In genomic region chr10:92225071-92225470, GRCm38 (mm10) we compare ENCODE assay signal across 24 mouse cellular contexts.
DNase-seq lines count a peak whose midpoint lies in the region; ATAC-seq and TF ChIP-seq lines count a peak whose summit lies in the region.
"Had no signal": no experiment of that assay in that cellular context is flagged by ENCODE, and none has a peak within 500 bp of the region (broad histone marks: within the 10 kb centered on the region; RNA-seq: fewer than 3 reads in every experiment).

No protein-coding gene starts in this region.

- H3K9me3 ChIP-seq in forebrain, embryonic 10.5 days = no peaks in the 10 kb centered on the region; the same call in 1 of the 2 replicates
- H3K9me3 ChIP-seq in forebrain, embryonic 11.5 days (ENCODE audit: control insufficient read depth, low read length) = no peaks in the 10 kb centered on the region
- peaks cover 3% of the 10 kb centered on the region; the same call in 1 of the 2 replicates for H3K9me3 ChIP-seq in liver, postnatal 0 days (ENCODE audit: low read length)
- H3K9me3 ChIP-seq: embryonic facial prominence, embryonic 10.5 days; embryonic facial prominence, embryonic 12.5 days; forebrain, embryonic 15.5 days had no signal

- WGBS in forebrain, embryonic 10.5 days = 89% methylated on average over 7 of the region's 7 CpGs
- 89% methylated on average over 7 of the region's 7 CpGs for WGBS in forebrain, embryonic 11.5 days
- 63% methylated on average over 7 of the region's 7 CpGs for WGBS in kidney, adult 2 months
- WGBS in liver, adult 2 months = 55% methylated on average over 7 of the region's 7 CpGs
- WGBS in liver, postnatal 0 days (ENCODE audit: insufficient replicate concordance) = 80% methylated on average over 7 of the region's 7 CpGs

- no peak overlapping the region for H3K4me3 ChIP-seq in forebrain, embryonic 10.5 days
- H3K4me3 ChIP-seq in forebrain, embryonic 11.5 days (ENCODE audit: low read depth, low read length) = no peak overlapping the region
- no peak overlapping the region for H3K4me3 ChIP-seq in kidney, adult 2 months (ENCODE audit: insufficient read depth, low read depth, low read length)
- no peak overlapping the region for H3K4me3 ChIP-seq in liver, adult 2 months (ENCODE audit: insufficient read depth, low read depth, low read length)
- H3K4me3 ChIP-seq in liver, postnatal 0 days (ENCODE audit: low read depth, low read length) = no peak overlapping the region
- H3K4me3 ChIP-seq: embryonic facial prominence, embryonic 10.5 days; embryonic facial prominence, embryonic 12.5 days; forebrain, embryonic 13.5 days; forebrain, embryonic 15.5 days had no signal

- H3K27me3 ChIP-seq in forebrain, embryonic 10.5 days (ENCODE audit: poor library complexity, severe bottlenecking) = no peaks in the 10 kb centered on the region
- no peaks in the 10 kb centered on the region for H3K27me3 ChIP-seq in forebrain, embryonic 11.5 days (ENCODE audit: control insufficient read depth, insufficient read depth, low read length)
- no peaks in the 10 kb centered on the region for H3K27me3 ChIP-seq in kidney, adult 2 months (replicated peaks; ENCODE audit: control insufficient read depth, insufficient read depth, low read length)
- H3K27me3 ChIP-seq in liver, adult 2 months (ENCODE audit: control insufficient read depth, insufficient read depth, low read length) = no peaks in the 10 kb centered on the region
- H3K27me3 ChIP-seq in liver, postnatal 0 days (ENCODE audit: insufficient read depth, low read length) = no peaks in the 10 kb centered on the region
- H3K27me3 ChIP-seq: CH12.LX; embryonic facial prominence, embryonic 12.5 days; forebrain, embryonic 13.5 days; forebrain, embryonic 15.5 days; Patski had no signal

- no peaks in the 10 kb centered on the region for H3K79me2 ChIP-seq in liver, adult 2 months (ENCODE audit: control insufficient read depth, insufficient read depth, low read length)

- no peaks in the 10 kb centered on the region for H3K36me3 ChIP-seq in forebrain, embryonic 10.5 days (replicated peaks)
- no peaks in the 10 kb centered on the region for H3K36me3 ChIP-seq in forebrain, embryonic 11.5 days (ENCODE audit: control insufficient read depth, insufficient read depth, low read length)
- no peaks in the 10 kb centered on the region for H3K36me3 ChIP-seq in kidney, adult 2 months (ENCODE audit: control insufficient read depth, insufficient read depth, low read length)
- H3K36me3 ChIP-seq in liver, adult 2 months (ENCODE audit: control insufficient read depth, insufficient read depth, low read length) = no peaks in the 10 kb centered on the region
- no peaks in the 10 kb centered on the region for H3K36me3 ChIP-seq in liver, postnatal 0 days (replicated peaks; ENCODE audit: insufficient read depth, low read length)
- H3K36me3 ChIP-seq: embryonic facial prominence, embryonic 10.5 days; embryonic facial prominence, embryonic 12.5 days; forebrain, embryonic 15.5 days; G1E had no signal

- no peak for ATAC-seq in forebrain, embryonic 11.5 days (replicated peaks; ENCODE audit: low FRiP score)
- no peak for ATAC-seq in liver, postnatal 0 days
- ATAC-seq: activated CD4-positive, CD25-positive, alpha-beta regulatory T cell, adult 4 months; CD4-positive, CD25-positive, alpha-beta regulatory T cell, adult 4 months; forebrain, embryonic 13.5 days; forebrain, embryonic 15.5 days; forebrain, postnatal 0 days; Patski had no signal

- peak overlapping the region; percentile 31; the same call in 1 of the 2 replicates for H3K27ac ChIP-seq in forebrain, embryonic 10.5 days
- no peak overlapping the region for H3K27ac ChIP-seq in forebrain, embryonic 11.5 days (ENCODE audit: low read depth, low read length)
- H3K27ac ChIP-seq in kidney, adult 2 months (ENCODE audit: insufficient read depth, low read depth, low read length) = no peak overlapping the region
- no peak overlapping the region for H3K27ac ChIP-seq in liver, adult 2 months (replicated peaks; ENCODE audit: insufficient read depth, low read depth, low read length)
- no peak overlapping the region for H3K27ac ChIP-seq in liver, postnatal 0 days (ENCODE audit: low read depth)
- H3K27ac ChIP-seq: embryonic facial prominence, embryonic 10.5 days; embryonic facial prominence, embryonic 12.5 days; forebrain, embryonic 13.5 days; forebrain, embryonic 15.5 days had no signal

- no peaks in the 10 kb centered on the region for H3K4me1 ChIP-seq in forebrain, embryonic 10.5 days
- H3K4me1 ChIP-seq in forebrain, embryonic 11.5 days (replicated peaks; ENCODE audit: control insufficient read depth, insufficient read depth, low read length) = no peaks in the 10 kb centered on the region
- H3K4me1 ChIP-seq in kidney, adult 2 months (ENCODE audit: control insufficient read depth, insufficient read depth, low read length) = no peaks in the 10 kb centered on the region
- peaks cover 6% of the 10 kb centered on the region for H3K4me1 ChIP-seq in liver, adult 2 months (ENCODE audit: control insufficient read depth, insufficient read depth, low read length)
- no peaks in the 10 kb centered on the region for H3K4me1 ChIP-seq in liver, postnatal 0 days (ENCODE audit: insufficient read depth)
- H3K4me1 ChIP-seq: embryonic facial prominence, embryonic 10.5 days; embryonic facial prominence, embryonic 12.5 days; forebrain, embryonic 13.5 days; forebrain, embryonic 15.5 days had no signal

- no peak for TF ChIP-seq EP300 in liver, postnatal 0 days (IDR thresholded peaks at IDR 0.05; ENCODE audit: low read depth)

- no peak for TF ChIP-seq CTCF in kidney, adult 2 months (conservative IDR thresholded peaks at IDR 0.05; ENCODE audit: insufficient read depth, insufficient read length, low read depth, low read length)
- TF ChIP-seq CTCF in liver, adult 2 months (IDR thresholded peaks at IDR 0.05; ENCODE audit: low read depth, low read length) = no peak
- TF ChIP-seq CTCF in liver, postnatal 0 days (IDR thresholded peaks at IDR 0.05; ENCODE audit: low read depth) = no peak

- H3K4me2 ChIP-seq in forebrain, embryonic 11.5 days (ENCODE audit: low read depth, low read length, severe bottlenecking) = no peak overlapping the region
- H3K4me2 ChIP-seq in liver, postnatal 0 days (ENCODE audit: low read depth, low read length) = no peak overlapping the region
- H3K4me2 ChIP-seq: embryonic facial prominence, embryonic 12.5 days; forebrain, embryonic 13.5 days; forebrain, embryonic 15.5 days had no signal

- no peak for TF ChIP-seq POLR2A in kidney, adult 2 months (IDR thresholded peaks at IDR 0.05; ENCODE audit: low read depth, low read length)
- TF ChIP-seq POLR2A in liver, adult 2 months (IDR thresholded peaks at IDR 0.05; ENCODE audit: extremely low read depth, insufficient read depth, low read length) = no peak

- no peak overlapping the region for H3K9ac ChIP-seq in forebrain, embryonic 11.5 days (ENCODE audit: low read length)
- no peak overlapping the region for H3K9ac ChIP-seq in liver, adult 2 months (ENCODE audit: low read depth, low read length)
- H3K9ac ChIP-seq in liver, postnatal 0 days (replicated peaks) = no peak overlapping the region
- H3K9ac ChIP-seq: embryonic facial prominence, embryonic 12.5 days; forebrain, embryonic 13.5 days; forebrain, embryonic 15.5 days; forebrain, postnatal 0 days had no signal

- no peak for DNase-seq in forebrain, embryonic 10.5 days (ENCODE audit: extremely low spot score, low spot score)
- DNase-seq in forebrain, embryonic 11.5 days (ENCODE audit: low spot score) = no peak
- peak; percentile 29 for DNase-seq in kidney, adult 2 months
- no peak for DNase-seq in kidney, adult 11 months
- peak; percentile 93 for DNase-seq in liver, adult 2 months (ENCODE audit: extremely low read depth, low read depth, low spot score)
- DNase-seq in liver, postnatal 0 days = no peak
- DNase-seq: adrenal gland, adult 8-10 months; adrenal gland, postnatal 14 days; adrenal gland, postnatal 36 days; B cell, adult 2 months; cerebellum, adult 11-12 months; cerebellum, adult 2 months; cerebellum, adult 9-10 months; cerebellum, postnatal 25 days; forebrain, postnatal 0 days had no signal

Comparison
In these comparisons a context has a peak if more than half of its experiments do, and no peak if none do; other contexts are left out.
1. DNase-seq: peak in kidney, adult 2 months (single experiment) and liver, adult 2 months (single experiment); none in forebrain, embryonic 10.5 days (single experiment), forebrain, embryonic 11.5 days (single experiment), kidney, adult 11 months (single experiment) and liver, postnatal 0 days (single experiment).